ENCODE assay signal across 30 mouse cellular contexts in genomic region chr17:8787762-8788161, GRCm38 (mm10).
A peak's percentile ranks its signal among the peaks of the same experiment; 100 is the strongest.
DNase-seq lines count a peak whose midpoint lies in the region; ATAC-seq and TF ChIP-seq lines count a peak whose summit lies in the region.
"Had no signal": no experiment of that assay in that cellular context is flagged by ENCODE, and none has a peak within 500 bp of the region (broad histone marks: within the 10 kb centered on the region; RNA-seq: fewer than 3 reads in every experiment).

No protein-coding gene starts in this region.

- H3K9ac ChIP-seq in heart, embryonic 11.5 days (ENCODE audit: low read depth, low read length): no peak overlapping the region
- no peak overlapping the region for H3K9ac ChIP-seq in kidney, postnatal 0 days (ENCODE audit: low read depth, low read length)
- no peak overlapping the region for H3K9ac ChIP-seq in lung, embryonic 14.5 days
- H3K9ac ChIP-seq in midbrain, embryonic 11.5 days (ENCODE audit: low read length): no peak overlapping the region
- H3K9ac ChIP-seq: embryonic facial prominence, embryonic 13.5 days; forebrain, embryonic 12.5 days; forebrain, embryonic 15.5 days; heart, embryonic 12.5 days; heart, embryonic 15.5 days; hindbrain, embryonic 13.5 days had no signal

- no peaks in the 10 kb centered on the region for H3K36me3 ChIP-seq in heart, embryonic 11.5 days (ENCODE audit: control insufficient read depth, insufficient read depth, low read length)
- H3K36me3 ChIP-seq in kidney, postnatal 0 days (ENCODE audit: insufficient read depth, low read length): no peaks in the 10 kb centered on the region
- H3K36me3 ChIP-seq in kidney, adult 2 months (ENCODE audit: control insufficient read depth, insufficient read depth, low read length): no peaks in the 10 kb centered on the region
- H3K36me3 ChIP-seq in lung, embryonic 14.5 days (ENCODE audit: insufficient read depth): no peaks in the 10 kb centered on the region
- H3K36me3 ChIP-seq in midbrain, embryonic 11.5 days (ENCODE audit: control insufficient read depth, insufficient read depth, low read length): no peaks in the 10 kb centered on the region
- H3K36me3 ChIP-seq: embryonic facial prominence, embryonic 10.5 days; embryonic facial prominence, embryonic 13.5 days; forebrain, embryonic 12.5 days; forebrain, embryonic 15.5 days; G1E; heart, embryonic 12.5 days; heart, embryonic 15.5 days; hindbrain, embryonic 10.5 days; hindbrain, embryonic 13.5 days had no signal

- DNase-seq in heart, adult 11 months: peak; percentile 49
- DNase-seq in kidney, postnatal 0 days (ENCODE audit: low spot score): peak; percentile 16
- DNase-seq in kidney, adult 2 months: no peak
- peak; percentile 50 for DNase-seq in lung, embryonic 14.5 days
- DNase-seq in lung, postnatal 25 days (ENCODE audit: low spot score): no peak
- no peak for DNase-seq in midbrain, embryonic 11.5 days (ENCODE audit: low spot score, missing footprints)
- DNase-seq: adrenal gland, postnatal 10 days; adrenal gland, postnatal 36 days; B cell, adult 2 months; cerebellum, adult 18-20 months; cerebellum, adult 9-10 months; cerebellum, postnatal 14 days; gastrocnemius, postnatal 25 days; heart, postnatal 10 days; heart, postnatal 36 days had no signal

- no peak for TF ChIP-seq CTCF in kidney, postnatal 0 days (IDR thresholded peaks at IDR 0.05; ENCODE audit: low read depth)
- no peak for TF ChIP-seq CTCF in kidney, adult 2 months (conservative IDR thresholded peaks at IDR 0.05; ENCODE audit: insufficient read depth, insufficient read length, low read depth, low read length)
- no peak for TF ChIP-seq CTCF in lung, embryonic 14.5 days (IDR thresholded peaks at IDR 0.05; ENCODE audit: low read depth)

- H3K4me2 ChIP-seq in heart, embryonic 11.5 days: no peak overlapping the region
- no peak overlapping the region for H3K4me2 ChIP-seq in kidney, postnatal 0 days (ENCODE audit: low read length)
- no peak overlapping the region for H3K4me2 ChIP-seq in lung, embryonic 14.5 days
- no peak overlapping the region for H3K4me2 ChIP-seq in midbrain, embryonic 11.5 days
- H3K4me2 ChIP-seq: embryonic facial prominence, embryonic 13.5 days; forebrain, embryonic 12.5 days; forebrain, embryonic 15.5 days; heart, embryonic 12.5 days; heart, embryonic 15.5 days; hindbrain, embryonic 13.5 days had no signal

- H3K4me1 ChIP-seq in heart, embryonic 11.5 days (ENCODE audit: control insufficient read depth, insufficient read depth, low read length): no peaks in the 10 kb centered on the region
- no peaks in the 10 kb centered on the region for H3K4me1 ChIP-seq in kidney, postnatal 0 days (replicated peaks; ENCODE audit: insufficient read depth, low read length)
- H3K4me1 ChIP-seq in kidney, adult 2 months (ENCODE audit: control insufficient read depth, insufficient read depth, low read length): no peaks in the 10 kb centered on the region
- no peaks in the 10 kb centered on the region for H3K4me1 ChIP-seq in lung, embryonic 14.5 days (ENCODE audit: insufficient read depth)
- H3K4me1 ChIP-seq in midbrain, embryonic 11.5 days (ENCODE audit: control insufficient read depth, insufficient read depth, low read length): no peaks in the 10 kb centered on the region; the same call in 1 of the 2 replicates
- H3K4me1 ChIP-seq: embryonic facial prominence, embryonic 13.5 days; forebrain, embryonic 15.5 days; heart, embryonic 12.5 days; heart, embryonic 15.5 days had no signal

- no peak for TF ChIP-seq POLR2A in kidney, adult 2 months (IDR thresholded peaks at IDR 0.05; ENCODE audit: low read depth, low read length)

- WGBS in heart, embryonic 11.5 days (ENCODE audit: insufficient replicate concordance): 63% methylated on average over 8 of the region's 8 CpGs
- WGBS in kidney, postnatal 0 days: 31% methylated on average over 8 of the region's 8 CpGs
- 49% methylated on average over 8 of the region's 8 CpGs for WGBS in kidney, adult 2 months
- 55% methylated on average over 8 of the region's 8 CpGs for WGBS in lung, embryonic 14.5 days
- 50% methylated on average over 8 of the region's 8 CpGs for WGBS in midbrain, embryonic 11.5 days

- H3K27me3 ChIP-seq in heart, embryonic 11.5 days (ENCODE audit: control insufficient read depth, insufficient read depth, low read length): peaks cover 14% of the 10 kb centered on the region
- H3K27me3 ChIP-seq in kidney, postnatal 0 days (ENCODE audit: insufficient read depth, low read length): no peaks in the 10 kb centered on the region
- H3K27me3 ChIP-seq in kidney, adult 2 months (replicated peaks; ENCODE audit: control insufficient read depth, insufficient read depth, low read length): no peaks in the 10 kb centered on the region; the same call in 1 of the 2 replicates
- no peaks in the 10 kb centered on the region for H3K27me3 ChIP-seq in lung, embryonic 14.5 days (ENCODE audit: insufficient read depth, low read length)
- H3K27me3 ChIP-seq in midbrain, embryonic 11.5 days (ENCODE audit: control insufficient read depth, insufficient read depth, low read length): no peaks in the 10 kb centered on the region
- H3K27me3 ChIP-seq: CH12.LX; embryonic facial prominence, embryonic 13.5 days; forebrain, embryonic 12.5 days; forebrain, embryonic 15.5 days had no signal

- H3K9me3 ChIP-seq in heart, embryonic 11.5 days (replicated peaks; ENCODE audit: control insufficient read depth, low read length): no peaks in the 10 kb centered on the region
- H3K9me3 ChIP-seq in kidney, postnatal 0 days (replicated peaks; ENCODE audit: low read length): no peaks in the 10 kb centered on the region
- no peaks in the 10 kb centered on the region for H3K9me3 ChIP-seq in lung, embryonic 14.5 days (ENCODE audit: low read depth, low read length)
- H3K9me3 ChIP-seq in midbrain, embryonic 11.5 days (ENCODE audit: control insufficient read depth, low read length): no peaks in the 10 kb centered on the region
- H3K9me3 ChIP-seq: embryonic facial prominence, embryonic 10.5 days; embryonic facial prominence, embryonic 13.5 days; forebrain, embryonic 12.5 days; forebrain, embryonic 15.5 days; heart, embryonic 12.5 days; heart, embryonic 15.5 days; hindbrain, embryonic 10.5 days; hindbrain, embryonic 13.5 days had no signal

- ATAC-seq in heart, embryonic 11.5 days (replicated peaks; ENCODE audit: insufficient number of reproducible peaks, low FRiP score, low TSS enrichment): no peak
- ATAC-seq in kidney, postnatal 0 days (replicated peaks; ENCODE audit: low FRiP score, low read depth): no peak
- ATAC-seq in lung, embryonic 14.5 days (ENCODE audit: insufficient read depth): peak; percentile 44
- peak; percentile 51; the same call in 1 of the 2 replicates for ATAC-seq in granulocyte monocyte progenitor cell, adult 5-6 weeks (replicated peaks; ENCODE audit: poor library complexity, severe bottlenecking)
- no peak for ATAC-seq in midbrain, embryonic 11.5 days (ENCODE audit: low FRiP score)
- ATAC-seq: forebrain, embryonic 15.5 days; hindbrain, embryonic 16.5 days; Patski had no signal

- H3K4me3 ChIP-seq in heart, embryonic 11.5 days (ENCODE audit: low read depth, low read length): no peak overlapping the region
- H3K4me3 ChIP-seq in kidney, postnatal 0 days (replicated peaks; ENCODE audit: low read depth, low read length): no peak overlapping the region
- no peak overlapping the region for H3K4me3 ChIP-seq in kidney, adult 2 months (ENCODE audit: insufficient read depth, low read depth, low read length)
- H3K4me3 ChIP-seq in lung, embryonic 14.5 days (ENCODE audit: low read depth, low read length): no peak overlapping the region
- no peak overlapping the region for H3K4me3 ChIP-seq in midbrain, embryonic 11.5 days (ENCODE audit: low read depth, low read length)
- H3K4me3 ChIP-seq: embryonic facial prominence, embryonic 10.5 days; embryonic facial prominence, embryonic 13.5 days; erythroblast, embryonic 14.5 days; forebrain, embryonic 12.5 days; forebrain, embryonic 15.5 days; heart, embryonic 12.5 days; heart, embryonic 15.5 days; hindbrain, embryonic 10.5 days; hindbrain, embryonic 13.5 days had no signal

- H3K27ac ChIP-seq in heart, embryonic 11.5 days (ENCODE audit: low read depth, low read length): no peak overlapping the region
- H3K27ac ChIP-seq in kidney, postnatal 0 days: no peak overlapping the region
- H3K27ac ChIP-seq in kidney, adult 2 months (ENCODE audit: insufficient read depth, low read depth, low read length): no peak overlapping the region
- H3K27ac ChIP-seq in lung, embryonic 14.5 days (ENCODE audit: low read depth): no peak overlapping the region
- H3K27ac ChIP-seq in midbrain, embryonic 11.5 days (ENCODE audit: low read depth, low read length): no peak overlapping the region
- H3K27ac ChIP-seq: embryonic facial prominence, embryonic 10.5 days; embryonic facial prominence, embryonic 13.5 days; forebrain, embryonic 12.5 days; forebrain, embryonic 15.5 days; heart, embryonic 15.5 days; hindbrain, embryonic 10.5 days; hindbrain, embryonic 13.5 days had no signal

Comparison
In these comparisons a context has a peak if more than half of its experiments do, and no peak if none do; other contexts are left out.
1. DNase-seq: peak in heart, adult 11 months (single experiment), kidney, postnatal 0 days (single experiment) and lung, embryonic 14.5 days (single experiment); none in kidney, adult 2 months (single experiment), lung, postnatal 25 days (single experiment) and midbrain, embryonic 11.5 days (single experiment).
2. ATAC-seq: peak in lung, embryonic 14.5 days (single experiment) and granulocyte monocyte progenitor cell, adult 5-6 weeks (single experiment); none in heart, embryonic 11.5 days (single experiment), kidney, postnatal 0 days (single experiment) and midbrain, embryonic 11.5 days (single experiment).